Mouse (Mus musculus): ENCODE data around the gene Camta2. TPM values are rescaled to one million over a fixed set of nuclear protein-coding genes. Genes with fewer than 3 reads are reported as not detected.

Camta2 gene
- polyA plus RNA-seq (2021; fragmentation: Nextera tagmentation): 53.9 and 107 TPM in 2 replicates
- long read RNA-seq, experiment 1, full-length matches to known transcripts: 8 of 251 reads
- long read RNA-seq, experiment 1, partial matches to known transcripts: 86 of 251 reads
- long read RNA-seq, experiment 1, other reads (novel, unspliced or antisense): 157 of 251 reads
- long read RNA-seq, experiment 2, partial matches to known transcripts: 7 of 56 reads
- long read RNA-seq, experiment 2, other reads (novel, unspliced or antisense): 49 of 56 reads

GRCm38 (mm10) chr11:70687601-70688199 lies at the start of gene Camta2:
Camta2 (minus strand) TSS chr11:70688105.

GRCm38 (mm10) chr11:70699722-70700556 lies 12.0 kb upstream of the Camta2 start, which contains the start of the genes Inca1 and Kif1c:
Inca1 (minus strand) TSS chr11:70700155.
Kif1c (plus strand) TSS chr11:70700548.

GRCm38 (mm10) chr11:70668771-70669505 lies 19.0 kb downstream of the Camta2 start, which contains the start of gene Spag7:
Spag7 (minus strand) TSS chr11:70669416.

GRCm38 (mm10) chr11:70656964-70657363 lies 30.9 kb downstream of the Camta2 start, which contains the start of gene Eno3:
Eno3 (plus strand) TSS chr11:70657202.

GRCm38 (mm10) chr11:70654198-70654922 lies 33.5 kb downstream of the Camta2 start, which contains the start of gene Pfn1:
Pfn1 (minus strand) TSS chr11:70654644.

GRCm38 (mm10) chr11:70646691-70647650 lies 40.9 kb downstream of the Camta2 start, which contains the start of the genes Rnf167 and Slc25a11:
Rnf167 (plus strand) TSS chr11:70647235.
Slc25a11 (minus strand) TSS chr11:70647479.

GRCm38 (mm10) chr11:70638714-70639278 lies 49.1 kb downstream of the Camta2 start, which contains the start of gene Gp1ba:
Gp1ba (plus strand) TSS chr11:70639122.

Other genes starting within 250 kb of the Camta2 start
- gene Med11, start 236.2 kb downstream of the Camta2 start, polyA plus RNA-seq (2021; fragmentation: Nextera tagmentation): 17.4 and 19.0 TPM in 2 replicates
- 0.15 TPM in 1 of 2 replicates, not detected in the other for gene Zmynd15, start 228.7 kb downstream of the Camta2 start, polyA plus RNA-seq (2021; fragmentation: Nextera tagmentation)
- gene Cxcl16, start 228.1 kb downstream of the Camta2 start, polyA plus RNA-seq (2021; fragmentation: Nextera tagmentation): 2.2 and 3.3 TPM in 2 replicates
- 0.38 and 0.93 TPM in 2 replicates for gene Tm4sf5, start 182.9 kb downstream of the Camta2 start, polyA plus RNA-seq (2021; fragmentation: Nextera tagmentation)
- gene Vmo1, start 173.5 kb downstream of the Camta2 start, polyA plus RNA-seq (2021; fragmentation: Nextera tagmentation): 0.33 and 0.36 TPM in 2 replicates
- gene Gltpd2, start 168.9 kb downstream of the Camta2 start, polyA plus RNA-seq (2021; fragmentation: Nextera tagmentation): 0.38 TPM in 1 of 2 replicates, not detected in the other
- gene Psmb6, start 162.7 kb downstream of the Camta2 start, polyA plus RNA-seq (2021; fragmentation: Nextera tagmentation): 559 and 574 TPM in 2 replicates
- gene Gm40193, start 155.2 kb downstream of the Camta2 start, polyA plus RNA-seq (2021; fragmentation: Nextera tagmentation): not detected in 2 replicates
- 5.1 and 8.5 TPM in 2 replicates for gene Pld2, start 148.0 kb downstream of the Camta2 start, polyA plus RNA-seq (2021; fragmentation: Nextera tagmentation)
- gene Mink1, start 125.2 kb downstream of the Camta2 start, polyA plus RNA-seq (2021; fragmentation: Nextera tagmentation): 16.0 and 79.5 TPM in 2 replicates
- not detected in 2 replicates for gene 4930544D05Rik, start 72.3 kb downstream of the Camta2 start, polyA plus RNA-seq (2021; fragmentation: Nextera tagmentation)
- gene Chrne, start 68.9 kb downstream of the Camta2 start, polyA plus RNA-seq (2021; fragmentation: Nextera tagmentation): 0.31 TPM in 1 of 2 replicates, not detected in the other
- gene Gp1ba, start 49.0 kb downstream of the Camta2 start, polyA plus RNA-seq (2021; fragmentation: Nextera tagmentation): 0.10 TPM in 2 replicates
- 81.8 and 93.4 TPM in 2 replicates for gene Rnf167, start 40.9 kb downstream of the Camta2 start, polyA plus RNA-seq (2021; fragmentation: Nextera tagmentation)
- gene Slc25a11, start 40.6 kb downstream of the Camta2 start, polyA plus RNA-seq (2021; fragmentation: Nextera tagmentation): 175 and 205 TPM in 2 replicates
- 296 and 431 TPM in 2 replicates for gene Pfn1, start 33.5 kb downstream of the Camta2 start, polyA plus RNA-seq (2021; fragmentation: Nextera tagmentation)
- 4.1 and 5.0 TPM in 2 replicates for gene Eno3, start 30.9 kb downstream of the Camta2 start, polyA plus RNA-seq (2021; fragmentation: Nextera tagmentation)
- gene Spag7, start 18.7 kb downstream of the Camta2 start, polyA plus RNA-seq (2021; fragmentation: Nextera tagmentation): 75.7 and 84.4 TPM in 2 replicates
- 3.7 and 3.8 TPM in 2 replicates for gene Inca1, start 12.1 kb upstream of the Camta2 start, polyA plus RNA-seq (2021; fragmentation: Nextera tagmentation)
- 0.82 and 4.5 TPM in 2 replicates for gene Kif1c, start 12.4 kb upstream of the Camta2 start, polyA plus RNA-seq (2021; fragmentation: Nextera tagmentation)
- gene Zfp3, start 76.1 kb upstream of the Camta2 start, polyA plus RNA-seq (2021; fragmentation: Nextera tagmentation): 10.3 and 10.8 TPM in 2 replicates
- gene Scimp, start 124.5 kb upstream of the Camta2 start, polyA plus RNA-seq (2021; fragmentation: Nextera tagmentation): 0.20 TPM in 1 of 2 replicates, not detected in the other
- 88.3 and 101 TPM in 2 replicates for gene Rabep1, start 156.7 kb upstream of the Camta2 start, polyA plus RNA-seq (2021; fragmentation: Nextera tagmentation)